Mouse (Mus musculus) megakaryocyte, embryonic 14.5 days (primary cell): ENCODE results near the gene Hmg20b. TPM values are rescaled to one million over a fixed set of nuclear protein-coding genes. Genes with fewer than 3 reads are reported as not detected.

Source experiments
- H3K27me3 ChIP-seq: replicated peaks from 2 replicates; pipeline ENCODE3; 2012; ENCODE audit warnings: inconsistent platforms
- H3K36me3 ChIP-seq: replicated peaks from 2 replicates; pipeline ENCODE3; 2012; ENCODE audit warnings: low read length, inconsistent platforms, mixed read lengths
- H3K4me1 ChIP-seq: 2 replicates; pipeline ENCODE4 v1.6.1; 2012; ENCODE audit warnings: inconsistent platforms
- H3K4me3 ChIP-seq: replicated peaks from 2 replicates; pipeline ENCODE3; 2012; ENCODE audit warnings: moderate library complexity, mild to moderate bottlenecking, inconsistent platforms
- H3K9me3 ChIP-seq: 2 replicates; pipeline ENCODE4 v1.6.1; 2012; ENCODE audit warnings: inconsistent platforms
- FLI1 ChIP-seq: IDR thresholded peaks from 2 replicates; pipeline ENCODE4 v1.6.1; 2012; ENCODE audit warnings: low read length, inconsistent platforms, mixed read lengths
- GATA1 ChIP-seq: IDR thresholded peaks from 3 replicates; pipeline ENCODE4 v1.6.1; 2012; ENCODE audit warnings: mixed read lengths, low read length, inconsistent platforms, borderline replicate concordance
- polyA plus RNA-seq: library from polyadenylated mRNA; stranded (reverse); fragments of >175 nt; gene quantifications from 2 replicates; pipeline ENCODE4 v1.2.3, GENCODE M21; 2012; ENCODE audit warnings: low replicate concordance; ENCODE audit not compliant: insufficient read depth

Hmg20b gene
- polyA plus RNA-seq, 1 experiment = 302 TPM

GRCm38 (mm10) chr10:81356991-81357844 lies 6.9 kb upstream of the Hmg20b start, which contains the start of gene Mfsd12:
Gene Mfsd12 (plus strand): TSS chr10:81357491.
- peaks cover 34% of the 10 kb centered on the region for H3K36me3 ChIP-seq
- TF ChIP-seq GATA1 (no peak), FLI1 (no peak)
- no peaks in the 10 kb centered on the region for H3K27me3 ChIP-seq
- peaks cover 78% of the 10 kb centered on the region for H3K4me1 ChIP-seq
- peak within 1 kb of the TSS; percentile 100 for H3K4me3 ChIP-seq
- H3K9me3 ChIP-seq = no peaks in the 10 kb centered on the region

GRCm38 (mm10) chr10:81356352-81356990 lies 6.2 kb upstream of the Hmg20b start:
- TF ChIP-seq FLI1 = no peak
- no peak for TF ChIP-seq GATA1
- Histone ChIP-seq H3K36me3 (peaks cover 27% of the 10 kb centered on the region), H3K4me1 (peaks cover 78% of the 10 kb centered on the region), H3K9me3 (no peaks in the 10 kb centered on the region), H3K4me3 (peak overlapping the region; percentile 100), H3K27me3 (no peaks in the 10 kb centered on the region)

GRCm38 (mm10) chr10:81355533-81355932 lies 5.3 kb upstream of the Hmg20b start:
- no peak for TF ChIP-seq GATA1
- no peak for TF ChIP-seq FLI1
- no peak overlapping the region for H3K4me3 ChIP-seq
- no peaks in the 10 kb centered on the region for H3K9me3 ChIP-seq
- H3K4me1 ChIP-seq = peaks cover 76% of the 10 kb centered on the region
- H3K36me3 ChIP-seq = peaks cover 17% of the 10 kb centered on the region
- no peaks in the 10 kb centered on the region for H3K27me3 ChIP-seq

- Histone ChIP-seq H3K4me1 (peaks cover 73% of the 10 kb centered on the region), H3K4me3 (no peak overlapping the region)
- TF ChIP-seq GATA1 = no peak
- no peak for TF ChIP-seq FLI1
Measured at GRCm38 (mm10) chr10:81354738-81355477, 4.6 kb upstream of the Hmg20b start.

GRCm38 (mm10) chr10:81351678-81352291 lies 1.5 kb upstream of the Hmg20b start:
- H3K4me3 ChIP-seq = peak overlapping the region; percentile 81
- H3K27me3 ChIP-seq = no peaks in the 10 kb centered on the region
- no peaks in the 10 kb centered on the region for H3K9me3 ChIP-seq
- peaks cover 73% of the 10 kb centered on the region for H3K4me1 ChIP-seq
- no peak for TF ChIP-seq FLI1
- TF ChIP-seq GATA1 = no peak
- peaks cover 22% of the 10 kb centered on the region for H3K36me3 ChIP-seq

More at GRCm38 (mm10) chr10:81354738-81355477, 4.6 kb upstream of the Hmg20b start:
- Histone ChIP-seq H3K27me3 (no peaks in the 10 kb centered on the region), H3K9me3 (no peaks in the 10 kb centered on the region), H3K36me3 (peaks cover 11% of the 10 kb centered on the region)

GRCm38 (mm10) chr10:81349961-81350350 lies 324 bp downstream of the Hmg20b start:
- H3K9me3 ChIP-seq = no peaks in the 10 kb centered on the region
- H3K36me3 ChIP-seq = peaks cover 39% of the 10 kb centered on the region
- peaks cover 74% of the 10 kb centered on the region for H3K4me1 ChIP-seq
- peak overlapping the region; percentile 99 for H3K4me3 ChIP-seq
- no peak for TF ChIP-seq FLI1
- H3K27me3 ChIP-seq = no peaks in the 10 kb centered on the region

DNA sequence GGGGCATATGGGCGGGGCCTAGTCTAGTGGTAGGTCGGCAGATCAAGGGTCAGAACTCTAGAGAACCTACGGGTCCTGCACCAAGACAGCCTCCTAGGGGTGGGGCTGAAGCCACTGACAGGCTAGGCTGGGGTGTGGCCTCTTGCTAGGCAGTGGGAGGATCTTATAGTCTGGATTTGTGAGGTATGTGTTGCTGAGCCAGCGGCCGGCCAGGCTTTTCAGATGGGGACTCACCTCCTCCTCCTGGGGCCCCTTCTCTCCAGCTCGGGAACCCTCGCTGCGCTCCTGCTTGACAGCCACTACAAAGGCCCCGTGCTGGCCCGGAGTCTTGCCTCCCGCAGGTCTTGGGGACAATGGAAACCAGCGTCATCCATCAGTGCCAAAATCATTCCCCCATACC lies 1.1 kb downstream of the Hmg20b start:
- Histone ChIP-seq H3K4me3 (peak overlapping the region; percentile 99), H3K9me3 (no peaks in the 10 kb centered on the region), H3K4me1 (peaks cover 73% of the 10 kb centered on the region), H3K27me3 (no peaks in the 10 kb centered on the region), H3K36me3 (peaks cover 39% of the 10 kb centered on the region)
- TF ChIP-seq GATA1 (no peak), FLI1 (no peak)

DNA sequence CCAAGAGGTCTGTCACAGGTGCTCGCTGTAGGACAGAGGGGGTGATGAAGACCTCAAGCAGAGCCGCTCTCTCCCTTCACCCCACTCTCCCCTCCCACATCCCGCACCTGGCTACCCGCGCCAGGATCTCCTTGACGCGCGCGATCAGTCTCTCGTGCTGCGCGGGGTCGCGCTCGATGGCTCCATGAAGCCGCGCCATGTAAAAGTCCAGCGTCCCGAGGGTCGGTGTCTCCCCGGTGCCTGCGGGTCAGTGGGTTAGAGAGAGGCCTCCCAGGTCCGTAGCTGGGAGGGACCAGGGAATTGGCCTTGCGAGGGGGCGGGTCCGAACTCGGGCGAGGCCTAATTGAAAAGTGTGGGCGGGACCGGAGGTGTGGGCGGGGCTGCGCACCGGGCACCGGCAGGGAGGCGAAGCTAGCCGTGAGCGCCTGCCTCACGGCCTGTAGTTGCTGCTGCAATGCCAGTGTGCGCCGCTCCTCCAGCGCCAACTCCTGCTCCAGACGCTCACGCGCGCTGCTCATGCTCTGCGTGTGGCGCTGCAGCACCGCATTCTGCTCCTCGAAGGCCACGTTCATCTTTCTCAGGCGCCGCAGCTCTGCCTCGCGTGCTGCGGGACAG lies 3.7 kb downstream of the Hmg20b start:
- Histone ChIP-seq H3K36me3 (peaks cover 39% of the 10 kb centered on the region), H3K4me1 (peaks cover 86% of the 10 kb centered on the region), H3K4me3 (peak overlapping the region; percentile 85), H3K27me3 (peaks cover 12% of the 10 kb centered on the region), H3K9me3 (no peaks in the 10 kb centered on the region)
- TF ChIP-seq GATA1 (no peak), FLI1 (no peak)

DNA sequence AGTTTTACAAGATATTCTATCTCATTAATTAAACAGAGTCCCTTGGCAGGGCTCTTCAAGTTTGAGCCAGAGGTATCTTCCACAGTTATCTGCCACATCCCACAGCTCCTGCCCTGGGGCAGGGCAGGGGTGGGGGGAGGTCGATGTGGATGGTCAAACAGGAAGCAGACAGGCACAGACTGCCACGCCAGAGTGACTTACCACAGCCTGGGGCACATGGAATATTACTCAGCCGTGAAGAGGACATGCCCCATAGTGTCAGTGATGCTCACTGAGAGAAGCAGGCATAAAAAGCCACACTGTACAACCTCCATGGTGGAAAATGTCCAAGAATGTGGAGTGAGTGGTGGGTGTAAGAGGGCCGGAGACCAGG lies 5.1 kb downstream of the Hmg20b start:
- H3K27me3 ChIP-seq = peaks cover 12% of the 10 kb centered on the region
- TF ChIP-seq GATA1 = no peak
- no peak overlapping the region for H3K4me3 ChIP-seq
- peaks cover 92% of the 10 kb centered on the region for H3K4me1 ChIP-seq
- H3K36me3 ChIP-seq = peaks cover 39% of the 10 kb centered on the region
- H3K9me3 ChIP-seq = no peaks in the 10 kb centered on the region
